Mouse (Mus musculus) embryo, embryonic 9.5 days (tissue): ENCODE data around the gene Gemin7.

Experiments used
- DNase-seq: peaks from one replicate; pipeline ENCODE4 v3.0.0-alpha.2; 2017; ENCODE audit errors: extremely low spot score

Gemin7 gene

GRCm38 (mm10) chr7:19547344-19547969, 29.9 kb downstream of the Gemin7 start:
- no peak for DNase-seq

- DNase-seq = no peak
Measured at GRCm38 (mm10) chr7:19546007-19546406, 31.4 kb downstream of the Gemin7 start.

GRCm38 (mm10) chr7:19543584-19543983, 33.8 kb downstream of the Gemin7 start:
- no peak for DNase-seq

- no peak for DNase-seq
Measured at GRCm38 (mm10) chr7:19542155-19542691, 35.2 kb downstream of the Gemin7 start.

- DNase-seq = no peak
Measured at GRCm38 (mm10) chr7:19541681-19542154, 35.7 kb downstream of the Gemin7 start.

- no peak for DNase-seq
Measured at GRCm38 (mm10) chr7:19540771-19541566, 36.4 kb downstream of the Gemin7 start.

- DNase-seq = no peak
Measured at GRCm38 (mm10) chr7:19534676-19535075, 42.7 kb downstream of the Gemin7 start.

- DNase-seq = no peak
Measured at GRCm38 (mm10) chr7:19532240-19532639, 45.2 kb downstream of the Gemin7 start.

GRCm38 (mm10) chr7:19531077-19531476, 46.3 kb downstream of the Gemin7 start:
- DNase-seq = no peak

- no peak for DNase-seq
Measured at GRCm38 (mm10) chr7:19525105-19525481, 52.3 kb downstream of the Gemin7 start.

GRCm38 (mm10) chr7:19524420-19525104, 52.8 kb downstream of the Gemin7 start:
- no peak for DNase-seq

- DNase-seq = peak; percentile 82
Measured at GRCm38 (mm10) chr7:19523757-19524419, 53.5 kb downstream of the Gemin7 start.

GRCm38 (mm10) chr7:19523017-19523756, 54.2 kb downstream of the Gemin7 start:
- no peak for DNase-seq

- no peak for DNase-seq
Measured at GRCm38 (mm10) chr7:19520032-19520431, 57.4 kb downstream of the Gemin7 start.

GRCm38 (mm10) chr7:19517652-19518365, 59.6 kb downstream of the Gemin7 start, which contains the start of gene Nkpd1:
Gene Nkpd1 (plus strand): TSS chr7:19517838.
- no peak for DNase-seq
